Mouse (Mus musculus) right cerebral cortex, postnatal 36 days (tissue): Measurements from ENCODE around the gene Draxin.
"Not testable (repeated sequence)": the region's sequence is repeated elsewhere in the genome, so short reads cannot be mapped to it uniquely, and the experiment has no call there.

Source experiments
- DNase-seq, 2 experiments: peaks; one replicate each; pipeline ENCODE4 v3.0.0; 2022; ENCODE audit warnings: low spot score in 2 of 2, mixed read lengths in 1 of 2

Gene Draxin

GRCm38 (mm10) chr4:148056801-148057200, 73.7 kb downstream of the Draxin start:
- DNase-seq = no peak

- DNase-seq = no peak
Observed at GRCm38 (mm10) chr4:148056246-148056645, 74.3 kb downstream of the Draxin start.

- DNase-seq = no peak
Observed at GRCm38 (mm10) chr4:148054961-148055695, 75.4 kb downstream of the Draxin start.

- peak; percentile 75 to 84 for DNase-seq
Observed at GRCm38 (mm10) chr4:148053417-148053920, 77.0 kb downstream of the Draxin start.

GRCm38 (mm10) chr4:148052976-148053375, 77.5 kb downstream of the Draxin start:
- no peak for DNase-seq

GRCm38 (mm10) chr4:148051886-148052285, 78.6 kb downstream of the Draxin start:
- no peak for DNase-seq

GRCm38 (mm10) chr4:148051046-148051776, 79.3 kb downstream of the Draxin start:
- no peak for DNase-seq

GRCm38 (mm10) chr4:148050396-148050914, 80.0 kb downstream of the Draxin start:
- not testable (repeated sequence) for DNase-seq
